Mouse (Mus musculus) kidney, adult 2 months (tissue): Measurements from ENCODE around the gene Rpl27a.

Experiments used
- CTCF ChIP-seq: fragments of 200-500 bp; conservative IDR thresholded peaks from 2 replicates; pipeline ENCODE4 v1.5.1; 2011; ENCODE audit warnings: low read depth, mild to moderate bottlenecking, control low read depth, low read length, moderate library complexity, mixed read lengths; ENCODE audit not compliant: insufficient read depth, insufficient read length
- POLR2A ChIP-seq: fragments of 200-500 bp; IDR thresholded peaks from one replicate; pipeline ENCODE4 v1.6.1; 2011; ENCODE audit warnings: low read depth, low read length, control low read depth

- TF ChIP-seq CTCF, result no peak
- no peak for TF ChIP-seq POLR2A
Measured at GRCm38 (mm10) chr7:109562154-109562599, 43.2 kb downstream of the Rpl27a start.
